Mouse (Mus musculus): ENCODE measurements around the gene Slc5a6. TPM values are rescaled to one million over a fixed set of nuclear protein-coding genes. Genes with fewer than 3 reads are reported as not detected.

Gene Slc5a6
- 11.0 and 12.5 TPM in 2 replicates for polyA plus RNA-seq (2016; fragmentation: Nextera tagmentation; extraction: Ambion mirVana)

- Histone ChIP-seq H3K4me2 (peak within 1 kb of the TSS; percentile 79), H3K9me3 (no peaks in the 10 kb centered on the region), H3K9ac (replicated peaks) (peak within 1 kb of the TSS; percentile 77), H3K4me1 (replicated peaks) (peaks cover 10% of the 10 kb centered on the region; the same call in 1 of the 2 replicates), H3K4me3 (replicated peaks) (peak within 1 kb of the TSS; percentile 67), H3K36me3 (peaks cover 14% of the 10 kb centered on the region), H3K27ac (peak within 1 kb of the TSS; percentile 92), H3K27me3 (no peaks in the 10 kb centered on the region)
- under 1% methylated on average over 23 of the region's 23 CpGs for WGBS
- peak; percentile 11 for ATAC-seq (ENCODE audit: insufficient number of reproducible peaks, insufficient read depth, low FRiP score, low TSS enrichment, low read depth)
Observed at GRCm38 (mm10) chr5:31048763-31049641, at the start of gene Slc5a6. Slc5a6 (minus strand) TSS chr5:31048924.

GRCm38 (mm10) chr5:31095711-31096480 is 47.2 kb upstream of the Slc5a6 start:
- ATAC-seq (ENCODE audit: insufficient number of reproducible peaks, insufficient read depth, low FRiP score, low TSS enrichment, low read depth) = no peak
- Histone ChIP-seq H3K4me1 (replicated peaks) (peaks cover 30% of the 10 kb centered on the region), H3K27me3 (peaks cover 92% of the 10 kb centered on the region), H3K9me3 (no peaks in the 10 kb centered on the region), H3K4me3 (replicated peaks) (peak overlapping the region; percentile 26; the same call in 1 of the 2 replicates), H3K36me3 (no peaks in the 10 kb centered on the region), H3K4me2 (peak overlapping the region; percentile 69), H3K27ac (no peak overlapping the region), H3K9ac (replicated peaks) (no peak overlapping the region)
- WGBS = 20% methylated on average over 11 of the region's 11 CpGs

- WGBS = under 1% methylated on average over 59 of the region's 59 CpGs
- H3K9ac ChIP-seq (replicated peaks) = no peak overlapping the region
- no peak overlapping the region for H3K27ac ChIP-seq
- H3K4me1 ChIP-seq (replicated peaks) = peaks cover 30% of the 10 kb centered on the region
- peaks cover 98% of the 10 kb centered on the region for H3K27me3 ChIP-seq
- no peak for ATAC-seq (ENCODE audit: insufficient number of reproducible peaks, insufficient read depth, low FRiP score, low TSS enrichment, low read depth)
- no peaks in the 10 kb centered on the region for H3K9me3 ChIP-seq
- no peaks in the 10 kb centered on the region for H3K36me3 ChIP-seq
- H3K4me3 ChIP-seq (replicated peaks) = peak overlapping the region; percentile 26
- H3K4me2 ChIP-seq = peak overlapping the region; percentile 69
Observed at GRCm38 (mm10) chr5:31094799-31095691, 46.3 kb upstream of the Slc5a6 start.

GRCm38 (mm10) chr5:31094100-31094798 is 45.5 kb upstream of the Slc5a6 start:
- Histone ChIP-seq H3K4me2 (peak overlapping the region; percentile 69), H3K9me3 (no peaks in the 10 kb centered on the region), H3K4me3 (replicated peaks) (peak overlapping the region; percentile 26), H3K27me3 (peaks cover 99% of the 10 kb centered on the region), H3K9ac (replicated peaks) (no peak overlapping the region), H3K27ac (no peak overlapping the region), H3K36me3 (no peaks in the 10 kb centered on the region), H3K4me1 (replicated peaks) (peaks cover 30% of the 10 kb centered on the region)
- no peak for ATAC-seq (ENCODE audit: insufficient number of reproducible peaks, insufficient read depth, low FRiP score, low TSS enrichment, low read depth)
- 3% methylated on average over 28 of the region's 29 CpGs for WGBS

- peak overlapping the region; percentile 69 for H3K4me2 ChIP-seq
- peak overlapping the region; percentile 52 for H3K9ac ChIP-seq (replicated peaks)
- peaks cover 100% of the 10 kb centered on the region for H3K27me3 ChIP-seq
- peak overlapping the region; percentile 43 for H3K4me3 ChIP-seq (replicated peaks)
- H3K27ac ChIP-seq = no peak overlapping the region
- no peaks in the 10 kb centered on the region for H3K36me3 ChIP-seq
- H3K4me1 ChIP-seq (replicated peaks) = peaks cover 30% of the 10 kb centered on the region
- H3K9me3 ChIP-seq = no peaks in the 10 kb centered on the region
- under 1% methylated on average over 54 of the region's 54 CpGs for WGBS
- ATAC-seq (ENCODE audit: insufficient number of reproducible peaks, insufficient read depth, low FRiP score, low TSS enrichment, low read depth) = peak; percentile 33
Observed at GRCm38 (mm10) chr5:31093151-31094041, 44.7 kb upstream of the Slc5a6 start.

GRCm38 (mm10) chr5:31092231-31092975 is 43.7 kb upstream of the Slc5a6 start:
- Histone ChIP-seq H3K9ac (replicated peaks) (peak overlapping the region; percentile 52), H3K27me3 (peaks cover 100% of the 10 kb centered on the region), H3K27ac (no peak overlapping the region), H3K4me3 (replicated peaks) (peak overlapping the region; percentile 43), H3K4me1 (replicated peaks) (peaks cover 30% of the 10 kb centered on the region), H3K4me2 (peak overlapping the region; percentile 69), H3K36me3 (no peaks in the 10 kb centered on the region), H3K9me3 (no peaks in the 10 kb centered on the region)
- ATAC-seq (ENCODE audit: insufficient number of reproducible peaks, insufficient read depth, low FRiP score, low TSS enrichment, low read depth) = no peak
- 3% methylated on average over 52 of the region's 53 CpGs for WGBS

GRCm38 (mm10) chr5:31087131-31087530 is 38.4 kb upstream of the Slc5a6 start:
- 76% methylated on average over 2 of the region's 2 CpGs for WGBS
- no peak for ATAC-seq (ENCODE audit: insufficient number of reproducible peaks, insufficient read depth, low FRiP score, low TSS enrichment, low read depth)
- no peaks in the 10 kb centered on the region for H3K36me3 ChIP-seq
- no peaks in the 10 kb centered on the region for H3K9me3 ChIP-seq
- H3K4me1 ChIP-seq (replicated peaks) = 0 out of 2 replicates have a peak, but pooled peaks cover 10% of the 10 kb centered on the region
- no peak overlapping the region for H3K27ac ChIP-seq
- H3K4me2 ChIP-seq = no peak overlapping the region
- no peak overlapping the region for H3K9ac ChIP-seq (replicated peaks)
- peaks cover 80% of the 10 kb centered on the region for H3K27me3 ChIP-seq
- no peak overlapping the region for H3K4me3 ChIP-seq (replicated peaks)

- ATAC-seq (ENCODE audit: insufficient number of reproducible peaks, insufficient read depth, low FRiP score, low TSS enrichment, low read depth) = no peak
- 32% methylated on average over 7 of the region's 7 CpGs for WGBS
- no peak overlapping the region for H3K27ac ChIP-seq
- peaks cover 75% of the 10 kb centered on the region for H3K27me3 ChIP-seq
- no peaks in the 10 kb centered on the region for H3K36me3 ChIP-seq
- no peak overlapping the region for H3K9ac ChIP-seq (replicated peaks)
- no peak overlapping the region for H3K4me2 ChIP-seq
- H3K4me3 ChIP-seq (replicated peaks) = no peak overlapping the region
- no peaks in the 10 kb centered on the region for H3K9me3 ChIP-seq
- 0 out of 2 replicates have a peak, but pooled peaks cover 10% of the 10 kb centered on the region for H3K4me1 ChIP-seq (replicated peaks)
Observed at GRCm38 (mm10) chr5:31086606-31087005, 37.9 kb upstream of the Slc5a6 start.

- no peak for ATAC-seq (ENCODE audit: insufficient number of reproducible peaks, insufficient read depth, low FRiP score, low TSS enrichment, low read depth)
- H3K9ac ChIP-seq (replicated peaks) = no peak overlapping the region
- H3K36me3 ChIP-seq = peaks cover 3% of the 10 kb centered on the region
- H3K4me3 ChIP-seq (replicated peaks) = no peak overlapping the region
- peaks cover 49% of the 10 kb centered on the region for H3K27me3 ChIP-seq
- no peak overlapping the region for H3K27ac ChIP-seq
- no peak overlapping the region for H3K4me2 ChIP-seq
- 0 out of 2 replicates have a peak, but pooled peaks cover 10% of the 10 kb centered on the region for H3K4me1 ChIP-seq (replicated peaks)
- 18% methylated on average over 8 of the region's 8 CpGs for WGBS
- H3K9me3 ChIP-seq = no peaks in the 10 kb centered on the region
Observed at GRCm38 (mm10) chr5:31083949-31084348, 35.2 kb upstream of the Slc5a6 start.

Data from limb, embryonic 12.5 days (tissue).